Mouse (Mus musculus) limb, embryonic 14.5 days (tissue): ENCODE measurements around the gene Cideb. TPM values are rescaled to one million over a fixed set of nuclear protein-coding genes. Genes with fewer than 3 reads are reported as not detected.

Experiments used
- ATAC-seq: fragments of 200-750 bp; cut with Nextera tagmentation; 2 replicates; pipeline ENCODE4 v1.8.0; 2017; ENCODE audit warnings: low read depth, moderate number of reproducible peaks, moderate TSS enrichment; ENCODE audit not compliant: low FRiP score
- DNase-seq: peaks from one replicate; pipeline ENCODE4 v3.0.0-alpha.2; 2015; ENCODE audit warnings: low spot score
- H3K27ac ChIP-seq: fragments of 300-500 bp; sonication (generic); replicated peaks from 2 replicates; pipeline ENCODE4 v1.5.1; 2014; ENCODE audit warnings: low read depth, mild to moderate bottlenecking, low read length, moderate library complexity, mixed read lengths
- H3K27me3 ChIP-seq: fragments of 300-500 bp; sonication (generic); 2 replicates; pipeline ENCODE4 v1.6.1; 2014; ENCODE audit warnings: low read length, mixed read lengths; ENCODE audit not compliant: control insufficient read depth, insufficient read depth
- H3K36me3 ChIP-seq: fragments of 300-500 bp; sonication (generic); 2 replicates; pipeline ENCODE4 v1.6.1; 2014; ENCODE audit warnings: mild to moderate bottlenecking, low read length, moderate library complexity, mixed read lengths; ENCODE audit not compliant: control insufficient read depth, insufficient read depth
- H3K4me1 ChIP-seq: fragments of 300-500 bp; sonication (generic); 2 replicates; pipeline ENCODE4 v1.6.1; 2014; ENCODE audit warnings: antibody characterized with exemption, low read length, mixed read lengths; ENCODE audit not compliant: control insufficient read depth, insufficient read depth
- H3K4me2 ChIP-seq: fragments of 300-500 bp; sonication (generic); replicated peaks from 2 replicates; pipeline ENCODE4 v1.6.1; 2014; ENCODE audit warnings: low read depth, mild to moderate bottlenecking, low read length, moderate library complexity; ENCODE audit not compliant: severe bottlenecking
- H3K4me3 ChIP-seq: fragments of 300-500 bp; sonication (generic); replicated peaks from 2 replicates; pipeline ENCODE4 v1.5.1; 2014; ENCODE audit warnings: low read length
- H3K9ac ChIP-seq: fragments of 300-500 bp; sonication (generic); 2 replicates; pipeline ENCODE4 v1.6.1; 2014; ENCODE audit warnings: mild to moderate bottlenecking, low read depth, low read length, moderate library complexity; ENCODE audit not compliant: severe bottlenecking
- H3K9me3 ChIP-seq: fragments of 300-500 bp; sonication (generic); 2 replicates; pipeline ENCODE4 v1.6.1; 2016; ENCODE audit warnings: low read length; ENCODE audit not compliant: control insufficient read depth
- POLR2A ChIP-seq: fragments of 200-500 bp; IDR thresholded peaks from 2 replicates; pipeline ENCODE4 v1.8.0; 2012; ENCODE audit warnings: inconsistent platforms, mild to moderate bottlenecking, moderate library complexity, borderline replicate concordance; ENCODE audit not compliant: insufficient read depth, insufficient read length; ENCODE audit errors: extremely low read depth
- WGBS: fragments of 180-500 bp; shearing (Covaris S2); extraction: QIAGEN DNeasy Blood & Tissue Kit; methylation state at CpG from one replicate; pipeline ENCODE4 v1.1.7; 2014; 5-methylcytosine and 5-hydroxymethylcytosine counted together
- polyA plus RNA-seq, 2 experiments: library from polyadenylated mRNA; depleted of rRNA in 1 of 2; stranded (reverse) in 1 of 2; unstranded in 1 of 2; fragments of >200 nt; fragmentation: Nextera tagmentation in 1 of 2; extraction: Ambion mirVana in 1 of 2; gene quantifications; 2 replicates each; pipeline versions ENCODE4 v1.2.1 to v1.2.3; 2012 to 2014

Cideb gene
- polyA plus RNA-seq, 2 experiments = 0.41 to 2.1 TPM

DNA sequence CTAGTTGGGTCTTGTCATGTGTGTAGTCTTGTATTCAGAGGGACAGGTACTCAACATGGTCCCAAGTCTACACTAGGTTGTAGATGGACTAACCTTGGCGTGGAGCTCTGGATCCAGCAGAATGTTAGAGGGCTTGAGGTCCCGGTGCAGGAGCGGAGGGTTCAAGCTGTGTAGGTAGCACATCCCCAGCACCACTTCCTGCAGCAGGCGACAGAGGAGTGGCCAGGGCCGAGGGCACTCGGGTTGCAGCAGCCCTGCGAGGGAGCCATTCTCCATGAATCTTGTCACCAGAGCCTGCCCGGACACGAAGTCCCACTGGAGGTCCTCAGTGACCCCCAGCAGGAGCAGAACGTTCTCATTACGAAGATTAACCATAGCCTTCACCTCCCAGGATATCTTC lies 29.5 kb upstream of the Cideb start:
- TF ChIP-seq POLR2A = no peak
- no peaks in the 10 kb centered on the region for H3K9me3 ChIP-seq
- 25% methylated on average over 10 of the region's 11 CpGs for WGBS
- H3K4me3 ChIP-seq = peak overlapping the region; percentile 35
- peak overlapping the region; percentile 29 for H3K9ac ChIP-seq
- no peak overlapping the region for H3K27ac ChIP-seq
- no peak for ATAC-seq
- 0 out of 2 replicates have a peak, but pooled peaks cover 4% of the 10 kb centered on the region for H3K36me3 ChIP-seq
- H3K4me1 ChIP-seq = peaks cover 6% of the 10 kb centered on the region
- peak overlapping the region; percentile 73 for H3K4me2 ChIP-seq
- no peak for DNase-seq
- peaks cover 15% of the 10 kb centered on the region; the same call in 1 of the 2 replicates for H3K27me3 ChIP-seq

DNA sequence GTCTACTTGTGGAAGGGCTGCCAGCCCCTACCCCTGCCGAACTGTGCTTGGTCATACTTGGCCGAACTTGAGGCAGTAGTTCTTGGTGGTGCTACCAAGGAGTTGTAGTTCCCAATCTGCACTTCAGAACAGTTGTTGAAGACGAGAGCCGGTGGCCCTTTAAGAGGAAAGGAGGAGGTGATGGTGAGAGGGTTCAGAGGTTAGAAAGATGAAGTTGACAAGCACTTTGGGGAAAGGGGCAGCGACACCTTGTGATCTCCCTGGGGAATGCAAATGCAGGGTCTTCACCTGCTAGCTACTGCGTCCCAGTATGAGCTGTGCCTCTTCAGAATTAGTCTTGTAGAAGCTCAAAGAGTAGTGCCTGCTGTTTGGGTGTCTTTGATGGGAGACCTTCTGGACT lies 26.9 kb upstream of the Cideb start:
- no peak overlapping the region for H3K4me3 ChIP-seq
- H3K27me3 ChIP-seq = peaks cover 15% of the 10 kb centered on the region; the same call in 1 of the 2 replicates
- H3K27ac ChIP-seq = no peak overlapping the region
- 32% methylated on average over 6 of the region's 6 CpGs for WGBS
- 0 out of 2 replicates have a peak, but pooled peaks cover 4% of the 10 kb centered on the region for H3K36me3 ChIP-seq
- DNase-seq (no peak), ATAC-seq (no peak)
- H3K4me1 ChIP-seq = peaks cover 19% of the 10 kb centered on the region
- H3K9me3 ChIP-seq = no peaks in the 10 kb centered on the region
- no peak overlapping the region for H3K4me2 ChIP-seq
- no peak for TF ChIP-seq POLR2A
- H3K9ac ChIP-seq = no peak overlapping the region

DNA sequence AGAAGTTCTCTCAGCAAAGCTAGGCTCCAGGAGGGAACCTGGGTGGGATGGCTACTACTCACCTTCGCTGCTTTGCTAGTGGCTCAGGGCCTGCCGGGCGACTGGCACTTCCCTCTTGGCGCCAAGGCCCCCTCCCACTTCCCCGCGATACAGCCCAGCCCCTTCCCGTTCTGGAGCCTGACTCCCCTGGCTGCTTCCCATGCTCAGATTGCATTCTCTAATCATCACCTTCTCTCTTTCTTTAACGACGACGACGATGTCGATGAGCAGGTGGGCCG lies 25.6 kb upstream of the Cideb start, which contains the start of gene Adcy4:
Gene Adcy4 (minus strand): TSS at position 138 of the 278 bp plus-strand sequence.
- 2% methylated on average over 13 of the region's 13 CpGs for WGBS
- 0 out of 2 replicates have a peak, but pooled peaks have one; percentile 21 for TF ChIP-seq POLR2A
- H3K4me2 ChIP-seq = peak within 1 kb of the TSS; percentile 81
- H3K27me3 ChIP-seq = peaks cover 15% of the 10 kb centered on the region; the same call in 1 of the 2 replicates
- H3K9ac ChIP-seq = peak within 1 kb of the TSS; percentile 64
- ATAC-seq (0 out of 2 replicates have a peak, but pooled peaks have one; percentile 11), DNase-seq (no peak)
- peaks cover 8% of the 10 kb centered on the region; the same call in 1 of the 2 replicates for H3K36me3 ChIP-seq
- peak within 1 kb of the TSS; percentile 65 for H3K27ac ChIP-seq
- no peaks in the 10 kb centered on the region for H3K9me3 ChIP-seq
- H3K4me3 ChIP-seq = peak within 1 kb of the TSS; percentile 49
- peaks cover 19% of the 10 kb centered on the region for H3K4me1 ChIP-seq

DNA sequence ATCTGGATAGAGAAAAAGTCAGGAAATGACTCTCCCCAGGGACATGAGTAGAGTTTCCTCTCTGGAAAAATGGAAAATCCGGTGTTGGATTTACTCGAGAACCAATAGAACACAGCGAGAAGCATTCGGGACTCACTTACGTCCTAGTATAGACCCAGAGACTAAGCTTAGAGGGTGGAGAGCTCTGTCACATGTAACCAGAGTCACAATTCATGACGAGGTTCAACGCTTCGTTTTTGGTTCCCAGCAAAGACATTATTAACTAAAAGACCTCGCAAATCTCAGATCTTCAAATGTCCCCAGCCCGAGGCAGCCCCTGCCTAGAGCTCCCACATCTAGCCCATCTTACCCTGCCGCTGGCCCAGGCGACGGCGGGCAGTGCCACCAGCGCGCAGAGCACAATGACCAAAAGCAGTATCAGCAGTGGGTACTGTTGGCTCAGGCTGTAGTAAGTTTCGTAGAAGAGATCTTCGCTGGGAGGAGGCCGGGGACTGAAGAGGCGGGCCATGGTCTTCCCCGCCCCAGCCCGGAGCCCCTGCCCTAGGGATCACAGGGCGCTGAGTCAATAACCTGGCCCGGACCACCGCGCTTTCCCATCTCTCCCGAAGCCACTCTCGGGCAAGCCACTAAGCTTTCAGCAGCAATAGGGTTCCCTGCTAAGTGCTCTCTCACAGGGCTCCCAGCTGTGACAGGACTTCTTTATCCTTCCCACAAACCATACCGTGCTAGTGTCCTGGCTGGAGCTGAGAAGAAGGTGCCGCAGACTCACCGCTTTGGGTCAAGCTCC lies 25.1 kb upstream of the Cideb start:
- no peak for TF ChIP-seq POLR2A
- Histone ChIP-seq H3K4me1 (peaks cover 19% of the 10 kb centered on the region), H3K4me3 (peak overlapping the region; percentile 49), H3K27ac (peak overlapping the region; percentile 65), H3K9me3 (no peaks in the 10 kb centered on the region), H3K36me3 (peaks cover 13% of the 10 kb centered on the region; the same call in 1 of the 2 replicates), H3K4me2 (peak overlapping the region; percentile 81), H3K9ac (peak overlapping the region; percentile 64), H3K27me3 (peaks cover 15% of the 10 kb centered on the region; the same call in 1 of the 2 replicates)
- ATAC-seq (peak; percentile 74), DNase-seq (peak; percentile 93)
- WGBS = 2% methylated on average over 31 of the region's 31 CpGs

DNA sequence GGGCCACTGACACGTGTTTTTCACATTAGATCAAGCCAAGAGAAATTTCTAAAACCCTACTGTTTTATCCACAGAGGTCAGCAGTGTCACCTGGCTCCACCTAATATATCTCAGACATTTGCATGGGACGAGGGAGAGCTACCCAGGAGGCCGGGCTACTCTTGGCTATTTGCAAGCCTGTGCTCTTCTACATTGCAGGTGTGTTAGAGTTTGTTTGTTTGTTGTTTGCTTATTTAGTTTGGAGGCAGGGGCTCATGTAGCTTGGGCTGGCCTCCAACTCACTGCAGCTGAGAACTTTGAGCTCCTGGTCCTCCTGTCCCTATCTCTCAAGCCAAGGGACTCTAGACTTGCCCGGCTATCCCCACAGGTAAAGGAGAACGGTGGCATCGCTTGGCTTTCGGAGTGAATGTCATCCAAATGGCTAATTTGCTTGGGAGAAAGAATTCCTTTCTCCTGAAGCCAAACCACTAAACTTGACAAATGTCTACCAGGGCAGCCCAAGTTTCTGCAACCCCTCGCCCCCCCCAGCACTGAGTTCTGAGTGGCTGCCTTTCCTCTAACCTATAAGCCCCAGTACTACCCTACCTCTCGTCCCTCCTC lies 24.2 kb upstream of the Cideb start:
- ATAC-seq (no peak), DNase-seq (no peak)
- peak overlapping the region; percentile 45 for H3K9ac ChIP-seq
- peak overlapping the region; percentile 81 for H3K4me2 ChIP-seq
- peak overlapping the region; percentile 65 for H3K27ac ChIP-seq
- H3K9me3 ChIP-seq = no peaks in the 10 kb centered on the region
- H3K36me3 ChIP-seq = peaks cover 14% of the 10 kb centered on the region; the same call in 1 of the 2 replicates
- peak overlapping the region; percentile 49 for H3K4me3 ChIP-seq
- no peak for TF ChIP-seq POLR2A
- peaks cover 12% of the 10 kb centered on the region; the same call in 1 of the 2 replicates for H3K27me3 ChIP-seq
- H3K4me1 ChIP-seq = peaks cover 19% of the 10 kb centered on the region
- WGBS = 37% methylated on average over 9 of the region's 9 CpGs
